Mouse (Mus musculus) ES-Bruce4 (cell line): ENCODE data around the gene Rprd2.

Source experiments
- CTCF ChIP-seq: IDR thresholded peaks from one replicate; pipeline ENCODE4 v1.8.1; 2011; ENCODE audit warnings: low read depth, low read length
- EP300 ChIP-seq: IDR thresholded peaks from 2 replicates; pipeline ENCODE4 v1.6.1; 2011; ENCODE audit warnings: low read depth, low read length; ENCODE audit not compliant: insufficient read depth

- TF ChIP-seq CTCF (no peak), EP300 (no peak)
Observed at GRCm38 (mm10) chr3:95716075-95716474, 102.6 kb downstream of the Rprd2 start.
